Mouse (Mus musculus) R1 (cell line): ENCODE data around the gene Pbx3.

Experiments used
- DNase-seq: peaks from one replicate; pipeline ENCODE4 v3.0.0-alpha.2; 2018; ENCODE audit warnings: low read depth, low spot score

Gene Pbx3

GRCm38 (mm10) chr2:34225470-34225869 lies 147.5 kb downstream of the Pbx3 start:
- DNase-seq = no peak

DNA sequence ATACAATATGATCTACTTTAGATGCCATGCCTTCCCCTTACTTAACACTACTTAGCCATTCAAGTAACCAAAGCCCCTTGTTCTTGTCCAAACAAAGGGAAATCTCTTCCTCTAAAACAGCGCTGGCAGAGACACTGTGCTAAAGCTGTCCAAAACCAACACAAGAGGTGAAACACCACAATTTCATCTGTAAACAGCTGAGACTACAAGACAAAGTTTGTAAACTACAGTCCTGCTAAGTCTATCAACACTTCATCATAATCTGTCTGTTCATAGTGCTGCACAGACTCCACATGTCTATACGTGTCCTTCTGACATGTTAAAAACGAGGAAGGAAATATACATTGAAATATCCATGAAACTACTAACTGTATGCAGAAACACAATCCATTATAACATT lies 151.5 kb downstream of the Pbx3 start:
- DNase-seq = no peak

DNA sequence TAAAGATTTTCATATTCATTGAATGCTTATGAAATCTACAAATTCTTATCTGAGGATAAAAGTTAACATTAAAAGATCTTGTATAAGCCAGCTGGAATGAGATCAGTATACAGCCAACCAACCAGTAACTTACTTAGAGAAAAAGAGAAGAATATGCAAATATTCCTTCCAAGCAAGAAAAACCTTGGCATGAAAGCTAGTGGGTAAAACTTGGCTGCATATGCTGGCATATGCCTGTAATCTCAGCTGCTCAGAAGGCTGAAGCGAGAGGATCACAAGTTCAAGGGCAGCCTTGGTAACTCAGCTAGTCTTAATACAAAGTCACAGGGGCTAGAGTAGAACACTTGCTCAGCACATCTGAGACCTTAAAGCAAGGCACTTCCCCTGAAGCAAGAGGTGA lies 153.8 kb downstream of the Pbx3 start:
- DNase-seq = no peak

- no peak for DNase-seq
These were observed 155.3 kb downstream of the Pbx3 start for GRCm38 (mm10) chr2:34217596-34217995.

- no peak for DNase-seq
These were observed 157.4 kb downstream of the Pbx3 start for GRCm38 (mm10) chr2:34215496-34215895.

- no peak for DNase-seq
These were observed 160.5 kb downstream of the Pbx3 start for GRCm38 (mm10) chr2:34212418-34212817.

- peak; percentile 2 for DNase-seq
These were observed 168.1 kb downstream of the Pbx3 start for GRCm38 (mm10) chr2:34204797-34205196.

- DNase-seq = no peak
These were observed 168.6 kb downstream of the Pbx3 start for GRCm38 (mm10) chr2:34204325-34204724.

DNA sequence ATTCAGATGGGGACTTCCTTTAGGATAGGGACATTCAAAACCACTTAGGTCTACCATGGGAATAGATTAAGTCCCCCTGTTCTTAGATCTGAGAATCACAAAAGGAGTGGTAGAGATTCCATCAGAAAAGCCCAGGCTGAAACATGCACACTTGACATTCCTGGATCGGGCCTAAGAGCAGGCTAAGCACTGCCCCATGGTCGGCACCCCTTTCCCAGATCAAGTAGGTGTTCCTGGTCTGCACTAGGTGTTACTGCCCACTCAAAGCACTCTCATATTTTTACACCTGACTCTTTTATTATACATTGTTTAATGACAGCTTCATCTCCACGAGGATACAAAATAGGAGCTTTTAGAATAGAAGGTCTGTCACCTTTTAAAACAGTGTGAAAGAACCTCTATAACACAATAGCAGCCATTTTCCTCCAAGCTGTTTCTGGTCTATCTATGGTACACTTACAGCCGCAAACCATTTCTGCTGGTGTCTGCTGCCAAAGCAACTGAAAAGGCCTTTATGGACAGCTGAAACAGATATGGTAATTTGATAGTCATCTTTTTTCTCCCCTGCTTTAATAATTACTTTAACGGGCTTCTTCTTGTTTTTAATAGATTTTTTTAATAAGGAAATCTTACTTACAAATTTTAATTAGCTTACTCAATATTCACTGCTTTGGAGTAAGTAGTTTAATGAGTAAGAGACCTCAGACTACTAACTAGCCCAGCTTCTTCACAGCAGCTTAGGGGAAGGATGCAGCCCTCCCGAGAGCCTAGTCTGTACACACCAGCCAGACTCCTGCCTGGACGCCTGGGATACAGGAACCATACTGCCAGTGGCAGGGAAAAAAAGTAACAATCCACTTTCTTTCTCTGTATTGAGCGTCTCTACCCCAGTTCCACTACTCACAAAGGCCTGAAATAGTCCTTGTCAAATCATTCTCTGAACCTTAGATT lies 178.8 kb downstream of the Pbx3 start:
- no peak for DNase-seq

DNA sequence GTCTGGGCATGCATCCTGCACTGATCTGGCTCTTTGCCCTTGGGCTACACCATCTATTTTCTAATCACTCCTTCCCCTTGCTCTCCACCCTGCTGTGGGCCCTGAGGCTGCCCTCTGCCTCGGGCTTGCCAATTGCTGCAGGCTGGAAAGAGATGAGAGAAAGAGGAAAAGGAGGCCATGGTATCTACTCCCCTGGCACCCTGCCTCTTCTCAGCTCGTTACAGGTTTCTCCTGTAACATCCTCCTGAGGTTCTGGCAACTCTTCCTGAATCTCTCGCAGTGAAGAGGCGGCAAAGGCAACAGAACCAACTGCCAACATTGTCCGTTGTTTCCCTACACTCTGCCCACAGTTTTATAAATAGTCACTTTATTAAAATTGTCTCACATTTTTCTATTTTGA lies 179.7 kb downstream of the Pbx3 start:
- no peak for DNase-seq

DNA sequence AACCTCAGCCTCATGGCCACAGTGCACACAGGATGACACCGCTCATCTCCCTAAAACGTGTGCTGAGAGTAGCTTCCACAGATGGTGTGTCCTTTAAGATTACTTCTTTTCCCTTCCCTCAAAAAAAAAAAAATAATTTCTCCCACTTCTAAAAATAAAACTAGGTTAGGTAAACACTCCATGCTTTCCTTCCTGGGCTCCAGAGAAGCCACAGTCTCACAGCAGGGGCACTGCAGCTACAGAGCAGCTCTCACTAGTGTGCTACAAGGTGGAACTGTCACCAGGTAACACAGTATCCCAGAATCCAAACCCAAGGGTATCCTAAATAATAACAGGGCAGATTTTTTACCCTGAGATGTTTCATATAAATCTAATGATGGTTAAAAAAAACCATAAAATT lies 185.6 kb downstream of the Pbx3 start:
- no peak for DNase-seq

GRCm38 (mm10) chr2:34181600-34181999 lies 191.3 kb downstream of the Pbx3 start:
- no peak for DNase-seq

DNA sequence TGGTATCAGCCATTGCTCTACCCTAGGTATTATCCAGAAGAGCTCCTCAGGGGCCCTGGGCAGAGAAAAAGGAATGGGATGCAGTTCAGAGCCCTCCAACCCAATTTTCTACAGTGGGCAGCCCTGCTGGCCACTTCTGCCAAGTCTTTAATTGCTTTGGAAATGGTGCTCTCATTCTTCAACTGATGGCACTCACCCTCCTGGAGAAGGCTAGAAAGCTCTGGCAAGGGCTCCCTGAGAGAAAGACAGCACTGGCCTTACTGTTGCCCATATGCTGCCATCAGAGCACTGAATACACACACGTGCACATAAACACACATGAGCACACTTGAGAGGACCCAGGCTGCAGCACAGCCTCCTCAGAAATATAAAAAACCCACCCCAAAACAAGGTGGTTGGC lies 193.6 kb downstream of the Pbx3 start:
- DNase-seq = no peak

- no peak for DNase-seq
These were observed 194.3 kb downstream of the Pbx3 start for GRCm38 (mm10) chr2:34178653-34179052.

DNA sequence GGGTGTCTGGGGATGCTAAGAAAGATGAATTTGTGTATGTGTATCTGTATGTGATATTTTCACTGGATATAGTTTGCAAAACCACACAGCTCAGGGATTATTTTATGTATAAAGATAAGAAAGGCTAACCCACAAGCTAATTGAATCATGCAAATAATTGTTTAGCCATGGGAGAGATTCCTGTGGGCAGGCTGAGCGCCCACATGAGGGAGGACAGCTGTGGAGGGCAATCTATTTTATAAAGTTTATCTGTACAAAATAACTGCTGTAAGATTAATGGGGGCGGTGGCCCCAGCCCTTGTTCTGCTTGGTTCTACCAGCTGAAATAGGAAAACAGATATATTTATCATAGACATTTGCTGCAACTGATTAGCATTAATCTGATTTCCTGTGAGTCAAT lies 202.5 kb downstream of the Pbx3 start:
- no peak for DNase-seq

- no peak for DNase-seq
These were observed 203.3 kb downstream of the Pbx3 start for GRCm38 (mm10) chr2:34169626-34170025.

DNA sequence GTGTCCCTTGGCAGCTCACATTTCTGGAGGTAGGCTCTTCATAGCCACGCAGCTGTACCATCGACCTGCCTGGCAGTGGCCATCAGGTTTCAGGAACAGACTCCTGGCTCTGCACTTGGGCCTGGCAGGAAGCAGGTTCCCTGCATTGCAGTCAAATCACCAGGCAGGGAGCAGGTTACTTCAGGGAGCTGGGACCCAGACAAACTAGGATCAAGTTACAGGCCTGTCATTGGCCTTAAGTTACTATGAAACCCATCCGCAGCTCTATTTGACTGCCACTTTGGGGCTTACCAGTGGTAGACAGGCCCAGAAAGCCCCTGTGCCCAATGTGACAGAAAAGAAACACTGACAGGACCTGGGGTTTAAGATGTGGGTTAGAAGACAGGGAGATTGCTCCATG lies 204.8 kb downstream of the Pbx3 start:
- no peak for DNase-seq

GRCm38 (mm10) chr2:34162484-34162883 lies 210.5 kb downstream of the Pbx3 start:
- DNase-seq = no peak

GRCm38 (mm10) chr2:34157746-34158145 lies 215.2 kb downstream of the Pbx3 start:
- DNase-seq = no peak

- DNase-seq = no peak
These were observed 218.1 kb downstream of the Pbx3 start for GRCm38 (mm10) chr2:34154833-34155232.

- DNase-seq = peak; percentile 10
These were observed 219.6 kb downstream of the Pbx3 start for GRCm38 (mm10) chr2:34153336-34153735.

GRCm38 (mm10) chr2:34150560-34150959 lies 222.4 kb downstream of the Pbx3 start:
- DNase-seq = peak; percentile 21

DNA sequence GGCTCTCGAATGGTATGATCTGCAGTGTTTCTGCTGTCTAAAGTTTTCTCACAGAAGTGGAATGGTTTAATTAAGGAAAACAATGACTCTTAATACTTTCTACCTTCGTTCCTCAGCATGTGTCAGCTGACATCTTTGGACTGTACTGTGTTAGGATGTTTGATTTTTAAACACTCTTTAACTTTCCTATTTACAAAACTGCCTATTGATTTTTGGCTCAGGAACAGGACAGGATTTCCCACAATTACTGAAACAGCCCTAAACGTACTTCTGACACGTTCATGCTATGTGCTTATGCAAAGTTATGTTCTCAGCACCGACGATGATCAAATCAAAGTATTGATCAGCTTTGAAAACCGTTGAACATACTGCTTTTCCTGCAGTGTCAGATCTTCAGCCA lies 224.7 kb downstream of the Pbx3 start:
- no peak for DNase-seq

DNA sequence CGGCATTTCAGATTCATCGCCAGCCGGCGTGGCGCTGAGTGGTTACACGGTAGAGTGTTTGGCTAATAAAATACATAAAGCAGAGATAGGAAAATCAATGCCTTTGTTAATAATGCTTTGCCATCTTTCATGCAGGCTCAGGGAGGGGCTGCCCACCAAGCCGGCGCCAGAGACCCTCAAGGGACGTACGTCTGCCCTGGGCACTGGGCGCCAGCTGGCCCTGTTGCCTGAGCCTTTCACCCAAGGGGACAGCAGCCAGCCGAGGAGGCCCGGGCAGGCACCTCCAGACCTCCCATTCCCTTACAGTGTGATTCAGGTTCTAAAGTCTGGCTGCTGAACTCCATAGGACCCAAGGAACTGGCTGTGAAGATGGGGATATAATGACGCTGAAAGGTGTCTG lies 225.5 kb downstream of the Pbx3 start:
- DNase-seq = no peak
